ENCODE assay signal across 7 mouse cellular contexts in genomic region chr14:31337406-31337805, GRCm38 (mm10). TPM values are rescaled to one million over a fixed set of nuclear protein-coding genes. Genes with fewer than 3 reads are reported as not detected.
DNase-seq lines count a peak whose midpoint lies in the region; ATAC-seq lines count a peak whose summit lies in the region.

No protein-coding gene starts in this region.

- peak overlapping the region; percentile 71 for H3K4me2 ChIP-seq in forebrain, embryonic 13.5 days
- H3K4me2 ChIP-seq in liver, embryonic 11.5 days = peak overlapping the region; percentile 65

- no peak overlapping the region; the same call in 1 of the 2 replicates for H3K27ac ChIP-seq in forebrain, embryonic 13.5 days
- no peak overlapping the region for H3K27ac ChIP-seq in liver, embryonic 11.5 days (ENCODE audit: low read depth, low read length)

- peaks cover 16% of the 10 kb centered on the region for H3K36me3 ChIP-seq in forebrain, embryonic 13.5 days (ENCODE audit: poor library complexity, severe bottlenecking)
- no peaks in the 10 kb centered on the region; the same call in 1 of the 2 replicates for H3K36me3 ChIP-seq in liver, embryonic 11.5 days (ENCODE audit: control insufficient read depth, insufficient read depth, low read length)

- H3K9ac ChIP-seq in forebrain, embryonic 13.5 days = peak overlapping the region; percentile 94
- H3K9ac ChIP-seq in liver, embryonic 11.5 days (ENCODE audit: low read depth, low read length) = peak overlapping the region; percentile 92

- no peaks in the 10 kb centered on the region for H3K27me3 ChIP-seq in forebrain, embryonic 13.5 days
- H3K27me3 ChIP-seq in liver, embryonic 11.5 days (replicated peaks; ENCODE audit: control insufficient read depth, insufficient read depth, low read length) = no peaks in the 10 kb centered on the region

- peak; percentile 7 for DNase-seq in 3T3-L1 (ENCODE audit: low read depth, low spot score)
- DNase-seq in A20 (ENCODE audit: low read depth, low spot score) = peak; percentile 66
- DNase-seq in liver, embryonic 11.5 days (ENCODE audit: low spot score) = no peak
- no peak for DNase-seq in right cerebral cortex, postnatal 10 days (ENCODE audit: low spot score in 2 of 2)
- DNase-seq in embryo, embryonic 9.5 days (ENCODE audit: extremely low spot score) = no peak
- DNase-seq in layer of hippocampus, postnatal 25 days (ENCODE audit: extremely low spot score in 1 of 2, low spot score in 1 of 2) = no peak

- no peak for ATAC-seq in forebrain, embryonic 13.5 days
- ATAC-seq in liver, embryonic 11.5 days (replicated peaks; ENCODE audit: low FRiP score) = no peak

- H3K9me3 ChIP-seq in forebrain, embryonic 13.5 days (replicated peaks) = no peaks in the 10 kb centered on the region
- H3K9me3 ChIP-seq in liver, embryonic 11.5 days (ENCODE audit: control insufficient read depth, low read length) = no peaks in the 10 kb centered on the region

- H3K4me3 ChIP-seq in forebrain, embryonic 13.5 days = peak overlapping the region; percentile 81
- H3K4me3 ChIP-seq in liver, embryonic 11.5 days (ENCODE audit: low read depth, low read length) = peak overlapping the region; percentile 94

- 46% methylated on average over 7 of the region's 7 CpGs for WGBS in forebrain, embryonic 13.5 days
- WGBS in liver, embryonic 11.5 days = 24% methylated on average over 7 of the region's 7 CpGs

- H3K4me1 ChIP-seq in forebrain, embryonic 13.5 days = peaks cover 18% of the 10 kb centered on the region
- peaks cover 10% of the 10 kb centered on the region for H3K4me1 ChIP-seq in liver, embryonic 11.5 days (replicated peaks; ENCODE audit: control insufficient read depth, insufficient read depth, low read length)

RNA-seq across cellular contexts. Expression of gene Capn7, which starts 1.0 kb away (rescaled TPM):
- 44.2 and 48.7 TPM in 2 replicates for polyA plus RNA-seq in forebrain, embryonic 13.5 days (2015; fragmentation: Nextera tagmentation; extraction: Ambion mirVana)
- polyA plus RNA-seq in liver, embryonic 11.5 days (2014; fragmentation: Nextera tagmentation; extraction: Ambion mirVana) = 34.4 and 39.0 TPM in 2 replicates
- 10 to 100 TPM; 36.8 to 40.1 TPM for total RNA-seq in layer of hippocampus, postnatal 25 days (2021)

RNA-seq across cellular contexts. Expression of gene Dnah1, which starts 13.7 kb away (rescaled TPM):
- polyA plus RNA-seq in forebrain, embryonic 13.5 days (2015; fragmentation: Nextera tagmentation; extraction: Ambion mirVana) = 3.8 and 5.1 TPM in 2 replicates
- 1.7 and 1.9 TPM in 2 replicates for polyA plus RNA-seq in liver, embryonic 11.5 days (2014; fragmentation: Nextera tagmentation; extraction: Ambion mirVana)
- 1 to 10 TPM; 4.4 TPM for total RNA-seq in layer of hippocampus, postnatal 25 days (2021)

Comparison
In these comparisons a context has a peak if more than half of its experiments do, and no peak if none do; other contexts are left out.
1. DNase-seq: peak in 3T3-L1 (single experiment) and A20 (single experiment); none in liver, embryonic 11.5 days (single experiment), right cerebral cortex, postnatal 10 days (0 of 2), embryo, embryonic 9.5 days (single experiment) and layer of hippocampus, postnatal 25 days (0 of 2).